Mouse (Mus musculus) lung, postnatal 4 days (tissue): ENCODE results near the gene Clasp1.

Experiments
- DNase-seq, 2 experiments: peaks; one replicate each; pipeline ENCODE4 v3.0.0; 2021

Gene Clasp1

DNA sequence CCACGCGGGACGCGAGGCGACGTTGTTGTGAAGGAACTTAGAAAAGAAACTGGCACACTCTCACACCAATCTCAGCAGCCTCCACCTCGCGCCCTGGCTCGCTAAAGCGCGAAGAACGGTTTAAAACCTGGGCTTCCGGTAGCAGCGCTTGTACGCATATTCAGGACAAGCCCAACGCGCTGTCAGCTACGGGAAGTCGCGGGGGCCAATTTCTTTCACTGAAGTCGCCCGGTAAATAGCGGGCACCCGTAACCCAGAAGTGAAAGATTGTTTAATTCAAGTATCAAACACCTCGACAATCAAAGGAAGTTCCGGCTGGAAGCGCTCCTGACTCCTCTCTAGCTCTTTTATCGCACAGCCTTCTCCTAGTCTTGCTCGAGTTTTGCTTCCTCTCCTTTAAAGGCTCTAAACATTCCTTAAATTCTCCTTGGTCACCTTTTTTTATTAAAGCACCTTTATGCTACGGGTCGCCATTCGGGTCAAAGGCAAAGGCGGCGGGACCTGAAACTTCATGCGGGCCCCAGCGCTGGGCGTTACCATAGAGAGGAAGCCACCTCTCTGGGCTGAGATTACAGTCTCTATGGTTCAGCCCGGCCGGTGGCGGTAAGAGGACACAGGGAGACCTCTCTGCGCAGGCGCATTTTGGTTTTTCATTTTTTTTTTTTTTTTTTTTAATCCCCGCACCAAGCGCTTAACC, at the start of gene Clasp1:
TSS of gene Clasp1 (plus strand) at position 302 of the 697 bp plus-strand sequence.
- DNase-seq, result peak; percentile 95 to 97

DNA sequence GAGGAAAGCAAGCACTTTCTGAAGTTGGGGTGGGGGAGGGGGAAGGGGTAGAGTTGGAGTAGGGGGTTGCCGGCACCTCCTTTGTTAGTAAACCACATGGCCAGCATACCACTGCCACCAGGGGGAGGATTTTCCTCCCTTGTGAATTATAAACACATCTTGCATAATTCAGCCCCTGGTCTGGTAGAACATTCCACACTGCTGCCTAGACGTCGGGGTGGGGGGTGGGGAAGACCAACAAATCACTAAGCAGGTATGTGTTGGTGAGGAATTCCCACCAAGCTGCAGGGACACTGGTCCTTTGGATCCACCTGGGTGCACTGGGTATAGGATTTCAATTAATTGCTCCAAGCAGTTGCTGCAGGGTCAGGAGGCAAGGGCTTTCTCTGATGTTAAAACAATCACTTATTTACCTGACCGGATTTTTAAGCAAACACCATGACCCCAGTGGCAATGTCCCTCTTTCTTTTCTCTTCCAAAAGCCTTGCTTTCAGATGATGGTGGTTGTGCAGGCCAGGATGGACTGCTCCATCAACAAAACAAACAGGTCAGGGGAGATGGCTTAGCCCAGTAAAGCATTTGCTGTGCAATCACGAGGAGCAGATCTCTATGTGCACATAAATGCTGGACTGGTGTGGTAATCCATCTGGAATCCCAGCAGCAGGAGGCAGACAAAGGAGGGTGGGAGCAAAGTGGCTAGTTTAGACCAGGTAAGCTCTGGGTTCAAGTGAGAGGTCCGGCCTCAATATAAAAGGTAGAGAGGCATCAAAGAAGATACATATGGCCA, 45.0 kb upstream of the Clasp1 start:
- DNase-seq, result peak; percentile 19 to 32

DNA sequence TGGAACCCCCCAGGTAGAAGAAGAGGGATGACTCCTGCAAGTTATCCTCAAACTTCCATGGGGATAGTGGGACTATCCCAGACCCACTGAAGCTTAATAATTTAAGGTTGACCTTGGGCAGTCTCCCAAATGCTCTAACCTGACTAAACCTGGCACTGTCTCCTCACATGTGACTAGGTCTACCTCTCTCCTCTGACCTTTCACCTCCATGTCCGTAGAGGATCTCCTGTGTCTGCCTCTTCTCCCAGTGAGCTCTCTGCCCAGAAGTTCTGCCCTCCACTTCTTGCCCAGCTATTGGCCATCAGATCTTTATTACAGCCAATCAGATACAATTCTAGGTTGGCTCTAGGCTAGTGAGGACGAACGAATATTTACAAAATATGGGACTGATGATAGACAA, 38.9 kb upstream of the Clasp1 start:
- DNase-seq, result no peak

DNA sequence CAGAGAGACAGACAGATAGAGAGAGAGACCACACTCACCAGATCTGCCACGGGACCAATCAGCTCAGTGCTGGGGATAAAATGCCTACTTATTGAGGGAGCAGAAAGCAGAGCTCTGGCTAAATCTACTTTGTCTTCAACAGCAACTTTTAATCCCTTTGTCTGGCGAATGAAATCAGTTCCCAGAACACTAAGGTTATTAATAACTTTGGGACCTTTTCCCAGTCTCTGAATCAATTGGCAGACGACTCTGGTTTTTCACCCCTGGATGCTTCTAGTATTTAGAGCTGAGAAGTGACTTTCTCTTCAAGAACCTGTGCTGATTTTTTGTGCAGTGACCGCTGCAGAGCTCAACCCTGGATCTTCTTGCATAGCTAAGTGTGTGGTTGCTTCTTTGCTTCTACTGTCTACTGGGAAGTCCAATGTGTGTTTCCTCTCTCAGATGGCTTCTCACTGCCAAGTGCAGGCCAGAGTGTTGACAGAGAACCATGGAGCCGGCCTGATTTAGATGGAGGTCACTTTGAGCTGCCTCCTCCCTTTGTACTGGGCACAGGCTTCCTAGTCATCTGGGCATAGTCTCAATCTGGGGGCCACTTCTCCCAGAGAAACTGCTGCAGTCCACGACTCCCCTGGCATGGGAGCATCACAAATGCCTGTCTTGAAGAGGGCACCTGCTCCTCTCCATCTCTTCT, 29.6 kb upstream of the Clasp1 start:
- DNase-seq, result no peak

DNA sequence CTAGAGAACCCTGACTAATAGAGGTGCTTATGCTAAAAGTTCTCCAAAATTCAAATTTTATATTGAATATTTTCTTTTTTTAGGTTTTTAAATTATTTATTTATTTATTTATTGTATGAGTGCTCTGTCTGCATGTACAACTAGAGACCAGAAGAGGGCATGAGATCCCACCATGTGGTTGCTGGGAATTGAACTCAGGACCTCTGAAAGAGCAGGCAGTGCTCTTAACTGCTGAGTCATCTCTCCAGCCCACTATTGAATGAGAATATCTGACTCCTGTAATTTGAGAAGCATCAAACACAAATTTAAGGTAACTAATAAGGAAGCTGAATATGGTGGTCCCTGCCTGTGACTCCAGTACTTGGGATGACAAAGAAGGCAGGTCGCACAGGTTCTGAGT, 20.9 kb upstream of the Clasp1 start:
- peak in 1 of 2 experiments; percentile 17 for DNase-seq

DNA sequence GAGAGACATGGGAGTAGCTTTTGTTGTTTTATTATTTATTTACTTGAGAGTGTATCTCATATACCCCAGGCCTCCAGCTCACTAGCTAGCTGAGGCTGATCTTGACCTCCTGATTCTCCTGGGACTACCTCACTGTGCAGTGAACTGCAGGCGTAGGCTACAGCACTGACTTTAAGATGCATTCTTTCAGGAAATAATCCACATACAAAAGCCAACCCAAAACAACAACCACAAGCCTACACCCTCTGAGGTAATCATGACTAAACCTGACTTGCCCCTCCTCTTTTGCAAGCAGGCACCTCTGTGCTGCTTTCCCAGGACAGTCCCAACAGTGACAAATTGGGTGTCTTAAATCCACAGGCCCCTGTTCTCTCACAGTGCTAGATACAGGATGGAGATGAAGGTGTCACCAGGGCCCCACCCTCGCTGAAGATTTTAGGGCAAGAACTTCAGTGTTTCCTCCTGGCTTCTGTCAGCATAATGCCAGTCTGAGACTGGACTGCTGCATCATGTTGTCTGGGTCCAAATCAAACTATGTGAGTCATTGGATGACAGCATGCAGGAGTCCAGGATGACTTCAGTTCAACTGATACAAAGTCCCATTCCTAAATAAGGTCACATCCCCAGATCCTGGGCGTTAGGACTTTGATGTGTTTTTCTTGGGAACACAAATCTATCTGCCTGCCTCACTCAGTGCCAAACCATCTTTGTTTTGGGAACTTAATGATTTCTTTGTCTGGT, 20.0 kb upstream of the Clasp1 start:
- DNase-seq, result no peak

DNA sequence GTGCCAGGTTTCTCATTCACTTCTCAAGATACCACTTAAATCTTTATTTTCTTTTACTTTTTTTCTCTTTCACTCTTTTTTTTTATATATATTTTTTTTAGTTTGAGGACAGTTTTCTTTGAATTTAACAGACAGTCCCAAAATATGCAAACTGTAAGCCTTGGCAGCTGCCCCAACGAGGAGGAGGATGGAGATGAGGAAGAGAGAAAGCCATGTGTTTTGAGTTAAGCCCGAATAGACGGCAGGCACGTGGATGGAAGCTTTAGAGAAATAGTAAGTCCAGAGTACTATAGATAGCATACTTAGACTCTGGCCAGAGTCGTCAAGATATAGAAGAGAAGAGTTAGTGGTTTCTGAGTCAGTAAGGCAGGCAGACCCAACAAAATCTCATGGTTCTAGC, 11.1 kb upstream of the Clasp1 start:
- no peak for DNase-seq

DNA sequence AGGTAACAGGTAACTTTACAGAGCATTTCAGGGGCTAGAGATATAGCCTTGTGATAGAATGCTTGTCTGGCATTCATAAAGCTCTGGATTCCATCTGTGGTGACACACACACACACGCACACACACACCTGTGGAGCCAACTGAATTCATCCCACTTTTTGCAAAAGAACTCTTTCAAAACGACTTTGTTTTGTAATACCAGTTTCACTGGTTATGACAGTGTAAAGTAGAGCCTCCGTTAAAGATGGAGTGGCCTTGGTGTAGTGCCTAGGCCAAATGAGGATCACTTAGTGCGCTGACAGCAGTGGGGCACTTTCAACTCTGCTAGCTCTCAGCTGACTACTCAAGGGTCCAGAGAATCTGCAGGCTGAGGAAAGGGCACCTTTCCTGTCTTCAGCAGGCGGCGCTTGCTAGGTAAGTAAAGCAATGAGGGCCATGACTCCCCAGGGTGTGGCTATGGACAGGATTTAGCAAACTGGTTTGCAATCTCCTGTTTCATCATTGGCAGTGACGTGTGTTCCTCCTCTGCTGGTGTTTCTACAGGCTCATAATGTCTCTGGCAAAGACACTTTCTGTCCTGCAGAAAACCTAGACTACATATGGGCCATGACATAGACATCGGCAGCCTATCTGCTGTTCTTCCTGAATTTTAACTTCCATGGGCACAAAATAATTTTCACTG, 8.6 kb upstream of the Clasp1 start:
- DNase-seq, result peak in 1 of 2 experiments; percentile 29

DNA sequence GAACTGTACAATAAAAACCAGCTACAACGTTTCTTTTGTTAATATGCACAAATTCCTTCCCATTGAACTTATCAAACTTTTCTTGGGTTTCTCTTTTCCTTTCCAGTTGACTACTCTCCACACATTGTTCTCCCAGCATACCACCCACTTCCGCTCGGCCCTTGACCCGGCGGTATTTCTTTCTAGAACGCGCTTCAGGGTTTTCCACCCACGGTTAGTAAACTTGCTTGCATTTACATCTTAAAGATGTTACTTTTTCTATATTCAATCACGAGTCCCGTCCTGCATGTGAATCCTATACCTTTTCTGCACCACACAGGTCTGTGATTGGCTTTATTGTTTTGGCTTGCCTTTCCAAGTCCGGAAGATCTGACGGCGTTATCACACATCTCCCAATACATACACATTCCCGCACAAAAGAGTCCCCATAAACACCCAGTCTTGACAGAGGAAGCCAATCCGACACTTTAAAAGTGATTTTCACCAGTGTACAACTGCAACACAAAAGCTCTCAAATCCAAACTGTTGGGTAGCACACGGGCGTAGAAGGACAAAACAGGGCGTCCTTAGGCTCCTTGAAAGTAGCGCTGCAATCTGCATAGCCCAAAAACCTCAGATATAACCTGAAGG, 616 bp upstream of the Clasp1 start:
- DNase-seq, result peak; percentile 80 to 83

DNA sequence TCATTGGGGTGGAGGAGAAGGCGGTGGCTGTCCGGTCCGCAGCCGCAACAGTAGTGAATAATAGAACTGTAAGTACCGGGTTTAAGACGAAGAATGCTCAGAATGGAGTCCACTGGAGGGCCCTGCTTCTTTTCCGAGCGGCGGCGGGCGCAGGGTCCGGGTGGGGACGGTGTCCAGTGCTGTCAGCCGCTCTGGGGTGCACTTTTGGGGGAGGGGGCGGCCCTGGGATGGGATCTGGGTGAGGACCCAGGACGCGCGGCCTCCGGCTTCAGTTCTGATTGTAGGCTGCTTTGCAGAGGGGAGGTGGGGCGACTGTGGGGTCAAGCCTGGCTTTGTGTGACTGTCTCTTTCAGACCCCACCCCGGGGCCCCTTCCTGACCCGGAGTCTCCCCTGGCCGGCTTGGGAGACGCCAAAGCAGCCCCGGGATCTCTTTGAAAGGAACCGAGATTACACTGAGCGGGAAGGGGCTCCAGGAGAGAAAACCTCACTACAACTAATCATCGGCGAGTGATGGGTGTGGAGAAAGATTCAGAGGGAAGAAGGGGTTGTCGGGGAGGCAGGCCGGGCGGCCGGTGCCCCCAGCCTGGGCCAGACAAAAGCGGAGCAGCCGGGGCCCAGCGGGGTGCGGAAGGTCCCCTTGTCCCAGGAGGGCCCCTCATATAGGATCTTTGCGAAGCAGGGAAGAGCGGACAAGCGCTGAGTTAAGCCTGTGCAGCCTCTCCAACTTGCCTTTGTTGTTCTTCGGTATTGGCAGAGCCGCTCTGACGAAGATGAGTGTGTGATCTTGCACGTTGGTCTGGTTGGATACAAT, 802 bp downstream of the Clasp1 start:
- DNase-seq, result no peak

DNA sequence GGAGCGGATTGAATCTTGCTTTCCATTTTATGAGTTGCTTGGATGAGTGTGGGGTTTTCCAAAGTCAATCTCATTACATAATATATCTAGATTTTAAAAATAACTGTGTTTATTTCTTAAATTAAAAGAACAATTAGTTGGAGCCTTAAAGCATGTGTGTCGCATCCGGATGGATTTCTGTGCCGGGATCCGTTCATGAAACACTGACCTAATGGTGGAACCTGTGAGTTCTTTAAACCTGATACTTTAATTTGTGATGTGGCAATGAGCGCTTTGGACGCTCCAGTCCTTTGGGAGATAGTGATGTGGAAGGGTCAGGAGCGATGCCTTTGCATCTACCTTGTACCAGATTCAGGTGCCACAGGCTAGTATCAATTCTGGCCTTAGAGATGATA, 1.4 kb downstream of the Clasp1 start:
- no peak for DNase-seq

DNA sequence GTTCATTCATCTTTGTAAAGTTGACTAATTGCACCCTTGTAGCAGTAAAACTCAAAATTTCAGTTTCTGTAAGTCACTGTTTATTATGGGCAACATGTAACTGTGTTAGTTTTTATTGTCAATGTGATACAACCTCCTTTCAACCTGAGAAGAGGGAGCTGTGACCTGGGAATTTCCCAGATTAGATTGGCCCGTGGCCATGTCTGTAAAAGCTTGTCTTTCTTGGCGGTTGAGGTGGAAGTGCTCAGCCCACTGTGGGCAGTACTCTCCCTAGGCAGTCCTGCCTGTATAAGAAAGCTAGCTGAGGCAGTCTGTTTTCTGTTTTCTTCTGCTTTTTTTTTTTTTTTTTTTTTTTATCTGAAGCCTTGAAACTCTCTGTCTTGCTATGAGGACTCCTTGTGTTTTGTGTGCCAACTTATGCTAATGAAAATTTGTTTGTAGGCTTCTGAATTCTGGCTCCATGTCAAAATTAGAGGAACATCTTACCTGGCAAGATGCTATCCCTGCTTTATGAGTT, 2.1 kb downstream of the Clasp1 start:
- no peak for DNase-seq

DNA sequence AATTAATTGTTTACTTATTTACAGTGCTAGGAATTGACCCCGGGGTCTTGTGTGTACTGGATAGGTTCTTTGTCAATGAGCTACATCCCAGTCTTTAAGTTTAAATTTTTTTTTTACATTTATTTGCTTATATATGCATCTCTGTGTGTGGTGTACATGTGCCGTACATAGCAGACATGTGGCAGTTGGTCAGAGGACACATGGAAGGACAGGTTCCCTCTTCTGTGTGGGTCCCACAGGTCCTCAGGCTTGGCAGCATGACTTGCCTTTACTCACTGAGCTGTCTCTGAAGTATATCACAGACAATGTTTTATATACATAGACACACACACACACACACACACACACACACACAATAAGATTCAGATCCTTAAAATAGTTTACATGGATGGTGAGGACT, 3.4 kb downstream of the Clasp1 start:
- no peak for DNase-seq

DNA sequence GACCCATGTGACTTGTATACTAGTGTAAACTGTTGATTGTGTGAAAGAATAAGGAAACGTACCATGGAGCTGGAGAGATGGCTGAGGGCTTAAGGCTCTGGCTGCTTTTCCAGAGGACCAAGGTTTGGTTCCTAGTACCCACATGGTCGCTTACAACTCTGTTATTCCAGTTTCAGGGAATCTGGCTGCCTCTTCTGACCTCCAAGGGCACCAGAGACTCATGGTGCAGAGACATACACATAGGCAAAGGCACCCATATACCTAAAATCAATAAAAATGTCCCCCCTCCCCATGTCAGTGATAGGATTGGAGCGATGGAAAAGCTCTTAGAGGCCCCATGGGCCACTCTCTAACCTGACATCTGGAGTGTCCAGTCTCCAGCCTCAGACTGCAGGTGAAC, 5.1 kb downstream of the Clasp1 start:
- no peak for DNase-seq

DNA sequence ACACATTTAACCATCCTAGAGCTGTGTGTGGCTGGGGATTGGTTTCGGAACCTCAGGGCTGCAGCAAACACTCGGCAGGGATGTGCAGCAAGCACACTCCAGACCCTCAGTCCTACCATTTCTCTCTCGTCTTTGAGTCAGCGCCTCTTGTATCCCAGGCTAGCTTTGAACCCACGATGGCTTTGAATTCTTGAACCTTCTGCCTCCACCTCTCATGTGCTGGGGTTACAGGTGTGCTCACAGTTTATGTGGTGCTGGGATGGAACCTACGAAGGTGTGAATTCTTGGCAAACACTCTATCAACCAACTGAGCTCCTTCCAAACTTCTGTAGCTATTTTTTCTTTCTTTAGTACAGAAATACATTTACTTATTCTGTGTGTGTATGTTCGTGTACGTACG, 9.0 kb downstream of the Clasp1 start:
- DNase-seq, result no peak

DNA sequence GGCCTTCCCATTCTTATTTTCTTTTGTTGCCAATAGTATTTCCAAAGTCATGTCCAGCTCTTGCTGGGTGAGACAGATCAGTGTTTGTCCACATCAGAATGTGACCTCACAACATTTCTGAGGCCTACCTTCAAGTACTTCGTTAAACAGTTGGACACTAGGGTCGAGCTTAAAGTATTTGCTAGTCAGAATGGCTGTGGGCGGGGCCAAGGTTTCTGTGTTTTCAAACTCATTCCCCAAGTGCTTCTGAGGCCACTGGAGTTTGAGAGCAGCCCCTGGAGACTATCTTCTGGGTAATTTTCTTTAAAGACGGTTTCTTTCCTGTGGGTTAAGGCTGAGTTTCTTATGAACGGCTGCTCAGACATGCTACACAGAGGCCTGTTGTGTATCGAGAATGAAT, 9.7 kb downstream of the Clasp1 start:
- peak; percentile 70 to 81 for DNase-seq

DNA sequence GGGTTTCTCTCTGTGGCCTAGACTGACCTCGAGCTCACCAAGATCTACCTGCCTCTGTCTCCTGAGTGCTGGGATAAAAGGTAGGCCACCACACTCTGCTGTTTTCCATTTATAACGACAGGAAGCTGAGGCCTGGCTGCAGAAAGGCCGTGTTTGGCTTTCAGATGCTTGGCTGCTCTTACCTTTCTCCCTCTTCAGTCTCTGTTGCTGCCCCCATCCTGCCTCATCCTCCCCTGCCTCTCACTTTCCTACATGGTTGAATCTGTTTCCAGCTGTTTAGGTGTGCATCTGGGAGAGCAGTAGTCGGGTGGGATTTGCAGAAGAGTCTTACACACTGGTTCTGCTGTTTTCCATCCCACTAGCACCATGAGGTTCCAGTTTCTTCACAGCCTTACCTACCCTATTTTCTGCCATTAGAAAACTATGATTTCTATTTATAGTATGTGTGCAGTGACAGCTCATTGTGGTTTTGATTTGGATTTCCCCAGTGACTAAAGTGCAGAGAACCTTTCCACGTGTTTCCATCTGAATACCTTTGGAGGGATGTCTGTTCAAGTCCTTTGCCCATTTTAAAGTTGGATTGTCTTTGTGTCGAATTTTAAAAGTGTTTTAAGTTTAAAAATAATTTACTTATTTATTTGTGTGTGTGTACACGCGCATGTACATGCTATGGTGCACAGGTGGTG, 10.9 kb downstream of the Clasp1 start:
- DNase-seq, result no peak

DNA sequence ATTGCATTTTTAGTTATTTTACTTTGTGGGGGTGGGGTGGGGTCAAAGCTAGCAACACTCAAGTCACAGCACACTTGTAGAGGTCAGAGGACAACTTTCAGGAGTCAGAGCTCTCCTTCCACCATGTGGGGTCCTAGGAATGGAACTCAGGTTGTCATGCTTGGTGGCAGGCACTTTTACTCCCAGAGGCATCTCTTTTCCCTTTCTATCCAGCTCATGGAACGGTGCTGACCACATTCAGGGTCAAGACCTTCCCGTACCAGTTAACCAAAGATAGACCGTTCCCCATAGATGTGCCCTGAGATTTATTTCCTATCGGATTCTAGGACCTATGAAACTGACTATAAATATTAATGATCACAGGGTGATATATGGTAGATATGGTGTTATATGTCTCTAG, 13.1 kb downstream of the Clasp1 start:
- no peak for DNase-seq

DNA sequence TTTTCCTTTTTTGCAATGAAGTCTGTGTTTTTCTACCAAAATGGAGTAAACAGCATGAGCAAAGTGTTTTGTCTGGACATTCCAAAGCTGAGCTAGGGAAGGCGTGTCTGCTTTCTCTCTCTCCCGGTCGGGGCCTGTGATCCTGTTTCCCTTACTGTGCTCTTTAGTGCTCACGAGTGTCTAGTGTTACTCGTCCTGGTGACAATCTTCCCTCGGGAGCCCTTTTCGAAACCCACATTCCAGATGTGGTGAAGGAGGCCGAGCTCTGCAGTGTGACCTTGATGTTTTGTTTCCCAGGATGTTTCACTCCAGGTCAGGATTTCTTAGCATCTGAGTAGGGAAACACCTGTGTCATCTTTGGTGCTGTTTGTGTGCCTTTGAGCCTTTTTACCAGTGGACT, 13.7 kb downstream of the Clasp1 start:
- no peak for DNase-seq

DNA sequence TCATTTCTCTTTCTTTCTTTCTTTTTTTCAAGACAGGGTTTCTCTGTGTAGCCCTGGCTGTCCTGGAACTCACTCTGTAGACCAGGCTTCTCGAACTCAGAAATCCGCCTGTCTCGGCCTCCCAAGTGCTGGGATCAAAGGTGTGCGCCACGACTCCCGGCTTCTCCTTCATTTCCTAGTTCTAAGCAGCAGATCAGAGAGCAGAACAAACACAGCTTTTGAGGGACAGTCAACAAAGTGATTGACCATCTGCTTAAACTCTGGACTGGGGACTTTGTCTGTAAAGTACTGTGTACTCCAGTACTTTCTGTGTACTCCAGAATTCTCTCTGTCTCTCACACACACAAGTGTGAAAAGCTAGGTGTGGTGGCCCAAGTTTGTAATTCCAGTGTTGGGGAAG, 14.1 kb downstream of the Clasp1 start:
- DNase-seq, result no peak
